Mouse (Mus musculus): Measurements from ENCODE around the gene Fam25c. TPM values are rescaled to one million over a fixed set of nuclear protein-coding genes. Genes with fewer than 3 reads are reported as not detected.
A peak's percentile ranks its signal among the peaks of the same experiment; 100 is the strongest.

Gene Fam25c
- total and polyA plus RNA-seq, 3 experiments, result not detected

GRCm38 (mm10) chr14:34357671-34358455 lies 2.6 kb upstream of the Fam25c start:
- Histone ChIP-seq H3K4me1 (ENCODE audit: control insufficient read depth in 1 of 2, insufficient read depth in 2 of 2) (0 out of 4 replicates have a peak, but pooled peaks cover 0 to 3% of the 10 kb centered on the region in 2 experiments), H3K27me3 (replicated peaks) (peaks cover 3% of the 10 kb centered on the region), H3K36me3 (replicated peaks in 1 of 2; ENCODE audit: control insufficient read depth in 1 of 2, insufficient read depth in 1 of 2, low read length in 1 of 2) (no peaks in the 10 kb centered on the region), H3K9me3 (replicated peaks; ENCODE audit: low read length) (no peaks in the 10 kb centered on the region), H3K9ac (ENCODE audit: insufficient read depth, low read depth) (no peak overlapping the region), H3K27ac (ENCODE audit: insufficient read depth, low read depth) (no peak overlapping the region), H3K4me3 (replicated peaks in 1 of 3; ENCODE audit: low read depth in 2 of 3, low read length in 2 of 3, poor library complexity in 1 of 3) (no peak overlapping the region), H3K79me2 (replicated peaks; ENCODE audit: control insufficient read depth, extremely low read depth, insufficient read depth, poor library complexity, severe bottlenecking) (no peaks in the 10 kb centered on the region), H3K4me2 (ENCODE audit: insufficient read depth, low read depth, poor library complexity, severe bottlenecking) (no peak overlapping the region)
- TF ChIP-seq ETS1 (conservative IDR thresholded peaks at IDR 0.05; ENCODE audit: low read depth, low read length) (no peak), CTCF (conservative IDR thresholded peaks at IDR 0.05 in 1 of 2, IDR thresholded peaks at IDR 0.05 in 1 of 2; ENCODE audit: low read depth in 2 of 2, low read length in 2 of 2) (no peak), BHLHE40 (IDR thresholded peaks at IDR 0.05; ENCODE audit: low read depth, low read length) (no peak), USF2 (conservative IDR thresholded peaks at IDR 0.05; ENCODE audit: low read depth, low read length) (no peak), MAFK (IDR thresholded peaks at IDR 0.05; ENCODE audit: insufficient replicate concordance, low read length) (no peak), POLR2A (IDR thresholded peaks at IDR 0.05; ENCODE audit: low read depth, low read length) (no peak), ZKSCAN1 (IDR thresholded peaks at IDR 0.05; ENCODE audit: borderline replicate concordance, low read depth, low read length) (no peak), ZNF384 (IDR thresholded peaks at IDR 0.05; ENCODE audit: low read depth, low read length) (no peak), HCFC1 (IDR thresholded peaks at IDR 0.05; ENCODE audit: low read depth, low read length) (no peak), MYC (IDR thresholded peaks at IDR 0.05; ENCODE audit: low read depth, low read length) (no peak), ZC3H11A (IDR thresholded peaks at IDR 0.05; ENCODE audit: low read depth, low read length) (no peak), NELFE (IDR thresholded peaks at IDR 0.05; ENCODE audit: low read depth, low read length) (no peak), CHD1 (IDR thresholded peaks at IDR 0.05; ENCODE audit: low read depth, low read length) (no peak), SMC3 (IDR thresholded peaks at IDR 0.05; ENCODE audit: low read depth, low read length) (no peak)
- dilution Hi-C loops (cut with MboI; ENCODE audit: extremely low pct_ligation_motif_present, extremely low pct_unique_long_range_greater_than_20kb, low sequenced_read_pairs) (no loop called here), in situ Hi-C loops (cut with MboI; ENCODE audit: low pct_ligation_motif_present, low pct_unique_long_range_greater_than_20kb, low sequenced_read_pairs) (no loop called here)
- no peak for DNase-seq (ENCODE audit: extremely low read depth)

- no peak overlapping the region for H3K4me3 ChIP-seq (replicated peaks in 1 of 3; ENCODE audit: low read depth in 2 of 3, low read length in 2 of 3, poor library complexity in 1 of 3)
- peak overlapping the region; percentile 23; the same call in 1 of the 2 replicates for H3K4me2 ChIP-seq (ENCODE audit: insufficient read depth, low read depth, poor library complexity, severe bottlenecking)
- H3K79me2 ChIP-seq (replicated peaks; ENCODE audit: control insufficient read depth, extremely low read depth, insufficient read depth, poor library complexity, severe bottlenecking), result no peaks in the 10 kb centered on the region
- no peak for TF ChIP-seq PAX5 (IDR thresholded peaks at IDR 0.05; ENCODE audit: low read length)
- TF ChIP-seq E2F4 (IDR thresholded peaks at IDR 0.05; ENCODE audit: insufficient replicate concordance, low read depth, low read length), result no peak
- TF ChIP-seq TBP (conservative IDR thresholded peaks at IDR 0.05; ENCODE audit: low read depth, low read length), result no peak
- no peak for TF ChIP-seq KAT2A (IDR thresholded peaks at IDR 0.05; ENCODE audit: insufficient replicate concordance, low read length)
- DNase-seq (ENCODE audit: extremely low read depth), result no peak
- dilution Hi-C loops (cut with MboI; ENCODE audit: extremely low pct_ligation_motif_present, extremely low pct_unique_long_range_greater_than_20kb, low sequenced_read_pairs), result no loop called here
- H3K9ac ChIP-seq (ENCODE audit: insufficient read depth, low read depth), result no peak overlapping the region
- no peaks in the 10 kb centered on the region for H3K9me3 ChIP-seq (replicated peaks; ENCODE audit: low read length)
- H3K4me1 ChIP-seq (ENCODE audit: control insufficient read depth in 1 of 2, insufficient read depth in 2 of 2), result no peaks in the 10 kb centered on the region
- H3K27me3 ChIP-seq (replicated peaks), result peaks cover 3% of the 10 kb centered on the region
- in situ Hi-C loops (cut with MboI; ENCODE audit: low pct_ligation_motif_present, low pct_unique_long_range_greater_than_20kb, low sequenced_read_pairs), result no loop called here
- no peak overlapping the region for H3K27ac ChIP-seq (ENCODE audit: insufficient read depth, low read depth)
- H3K36me3 ChIP-seq (replicated peaks in 1 of 2; ENCODE audit: control insufficient read depth in 1 of 2, insufficient read depth in 1 of 2, low read length in 1 of 2), result no peaks in the 10 kb centered on the region
Measured at GRCm38 (mm10) chr14:34354456-34354855, 777 bp downstream of the Fam25c start.
